Mouse (Mus musculus) gastrocnemius, adult 8-10 months (tissue): ENCODE results near the gene Prkci. TPM values are rescaled to one million over a fixed set of nuclear protein-coding genes. Genes with fewer than 3 reads are reported as not detected.

Experiments used
- DNase-seq, 2 experiments: peaks; one replicate each; pipeline ENCODE4 v3.0.0; 2022; ENCODE audit warnings: low spot score in 2 of 2
- total RNA-seq, 4 experiments: library from RNA; stranded (reverse); gene quantifications; 2 replicates each; pipeline ENCODE4 v1.2.4; 2022

The Prkci gene
- total RNA-seq, 4 experiments from 2014 or later = 1.9 to 4.3 (median 3.3) TPM

- no peak for DNase-seq
Observed at GRCm38 (mm10) chr3:31042992-31043391, 47.4 kb downstream of the Prkci start.

GRCm38 (mm10) chr3:31047263-31047662, 51.7 kb downstream of the Prkci start:
- no peak for DNase-seq

- no peak for DNase-seq
Observed at GRCm38 (mm10) chr3:31049087-31049486, 53.5 kb downstream of the Prkci start.

- DNase-seq = no peak
Observed at GRCm38 (mm10) chr3:31050375-31050774, 54.8 kb downstream of the Prkci start.

GRCm38 (mm10) chr3:31051730-31052129, 56.2 kb downstream of the Prkci start:
- no peak for DNase-seq

- no peak for DNase-seq
Observed at GRCm38 (mm10) chr3:31053191-31053590, 57.6 kb downstream of the Prkci start.

GRCm38 (mm10) chr3:31054888-31055287, 59.3 kb downstream of the Prkci start:
- no peak for DNase-seq

GRCm38 (mm10) chr3:31056047-31056650, 60.6 kb downstream of the Prkci start:
- DNase-seq = no peak

- DNase-seq = peak; percentile 69 to 72
Observed at GRCm38 (mm10) chr3:31056651-31057627, 61.4 kb downstream of the Prkci start.

GRCm38 (mm10) chr3:31060745-31061102, 65.2 kb downstream of the Prkci start:
- DNase-seq = no peak

- no peak for DNase-seq
Observed at GRCm38 (mm10) chr3:31061103-31061785, 65.7 kb downstream of the Prkci start.

GRCm38 (mm10) chr3:31061786-31062120, 66.2 kb downstream of the Prkci start:
- DNase-seq = no peak

GRCm38 (mm10) chr3:31062325-31062724, 66.8 kb downstream of the Prkci start:
- no peak for DNase-seq

- DNase-seq = no peak
Observed at GRCm38 (mm10) chr3:31068482-31068881, 72.9 kb downstream of the Prkci start.

- no peak for DNase-seq
Observed at GRCm38 (mm10) chr3:31071804-31072203, 76.3 kb downstream of the Prkci start.

GRCm38 (mm10) chr3:31075808-31076207, 80.3 kb downstream of the Prkci start:
- no peak for DNase-seq

- DNase-seq = no peak
Observed at GRCm38 (mm10) chr3:31077068-31077703, 81.6 kb downstream of the Prkci start.

GRCm38 (mm10) chr3:31079450-31079849, 83.9 kb downstream of the Prkci start:
- DNase-seq = no peak

GRCm38 (mm10) chr3:31080791-31081502, 85.4 kb downstream of the Prkci start:
- no peak for DNase-seq

GRCm38 (mm10) chr3:31082838-31083506, 87.4 kb downstream of the Prkci start:
- DNase-seq = no peak
